Mouse (Mus musculus) frontal cortex, postnatal 14 days (tissue): ENCODE measurements around the gene Cacna1a.
"Not testable (repeated sequence)": the region's sequence is repeated elsewhere in the genome, so short reads cannot be mapped to it uniquely, and the experiment has no call there.

Experiments used
- DNase-seq, 2 experiments: peaks; one replicate each; pipeline ENCODE4 v3.0.0; 2022; ENCODE audit warnings: low spot score in 2 of 2

Cacna1a gene

GRCm38 (mm10) chr8:84474456-84474855, 86.2 kb downstream of the Cacna1a start:
- no peak for DNase-seq

- DNase-seq = no peak
Observed at GRCm38 (mm10) chr8:84477341-84477740, 89.1 kb downstream of the Cacna1a start.

- no peak for DNase-seq
Observed at GRCm38 (mm10) chr8:84483004-84483403, 94.8 kb downstream of the Cacna1a start.

GRCm38 (mm10) chr8:84485366-84485765, 97.1 kb downstream of the Cacna1a start:
- no peak for DNase-seq

GRCm38 (mm10) chr8:84485864-84486263, 97.6 kb downstream of the Cacna1a start:
- DNase-seq = no peak

- no peak for DNase-seq
Observed at GRCm38 (mm10) chr8:84489223-84489622, 101.0 kb downstream of the Cacna1a start.

- peak; percentile 85 to 90 for DNase-seq
Observed at GRCm38 (mm10) chr8:84494541-84495084, 106.4 kb downstream of the Cacna1a start.

GRCm38 (mm10) chr8:84501181-84501580, 112.9 kb downstream of the Cacna1a start:
- no peak for DNase-seq

- DNase-seq = no peak
Observed at GRCm38 (mm10) chr8:84501671-84502308, 113.5 kb downstream of the Cacna1a start.

- DNase-seq = no peak
Observed at GRCm38 (mm10) chr8:84502638-84503037, 114.4 kb downstream of the Cacna1a start.

- no peak for DNase-seq
Observed at GRCm38 (mm10) chr8:84507220-84507619, 119.0 kb downstream of the Cacna1a start.

GRCm38 (mm10) chr8:84509764-84510163, 121.5 kb downstream of the Cacna1a start:
- DNase-seq = not testable (repeated sequence)

- no peak for DNase-seq
Observed at GRCm38 (mm10) chr8:84511621-84512020, 123.4 kb downstream of the Cacna1a start.

GRCm38 (mm10) chr8:84513765-84514164, 125.5 kb downstream of the Cacna1a start:
- DNase-seq = no peak

GRCm38 (mm10) chr8:84518180-84518579, 129.9 kb downstream of the Cacna1a start:
- DNase-seq = no peak

GRCm38 (mm10) chr8:84518720-84519119, 130.5 kb downstream of the Cacna1a start:
- DNase-seq = no peak

- DNase-seq = peak; percentile 51 to 64
Observed at GRCm38 (mm10) chr8:84519767-84520626, 131.8 kb downstream of the Cacna1a start.

- DNase-seq = no peak
Observed at GRCm38 (mm10) chr8:84520999-84521398, 132.8 kb downstream of the Cacna1a start.

GRCm38 (mm10) chr8:84528036-84528435, 139.8 kb downstream of the Cacna1a start:
- DNase-seq = no peak

- DNase-seq = peak in 1 of 2 experiments; percentile 38
Observed at GRCm38 (mm10) chr8:84529548-84529947, 141.3 kb downstream of the Cacna1a start.

- no peak for DNase-seq
Observed at GRCm38 (mm10) chr8:84532725-84533124, 144.5 kb downstream of the Cacna1a start.

GRCm38 (mm10) chr8:84533341-84533740, 145.1 kb downstream of the Cacna1a start:
- DNase-seq = no peak

- DNase-seq = no peak
Observed at GRCm38 (mm10) chr8:84536917-84537316, 148.7 kb downstream of the Cacna1a start.
